Mouse (Mus musculus): ENCODE results near the gene Lrrc63.

The Lrrc63 gene

GRCm38 (mm10) chr14:75136119-75136966, 5.7 kb upstream of the Lrrc63 start:
- DNase-seq = no peak

GRCm38 (mm10) chr14:75131324-75131935, 749 bp upstream of the Lrrc63 start:
- DNase-seq = no peak

GRCm38 (mm10) chr14:75121658-75122057, 9.0 kb downstream of the Lrrc63 start:
- DNase-seq = no peak

GRCm38 (mm10) chr14:75102956-75103355, 27.7 kb downstream of the Lrrc63 start:
- DNase-seq = no peak

- no peak for DNase-seq
Observed at GRCm38 (mm10) chr14:75077946-75078345, 52.7 kb downstream of the Lrrc63 start.

- DNase-seq = no peak
Observed at GRCm38 (mm10) chr14:75075299-75076180, 55.1 kb downstream of the Lrrc63 start.

- DNase-seq = no peak
Observed at GRCm38 (mm10) chr14:75071091-75071490, 59.6 kb downstream of the Lrrc63 start.

- no peak for DNase-seq
Observed at GRCm38 (mm10) chr14:75069356-75069979, 61.2 kb downstream of the Lrrc63 start.

- DNase-seq = no peak
Observed at GRCm38 (mm10) chr14:75068430-75069112, 62.1 kb downstream of the Lrrc63 start.

- DNase-seq = no peak
Observed at GRCm38 (mm10) chr14:75065211-75065610, 65.5 kb downstream of the Lrrc63 start.

GRCm38 (mm10) chr14:75064520-75064919, 66.2 kb downstream of the Lrrc63 start:
- no peak for DNase-seq

GRCm38 (mm10) chr14:75063936-75064335, 66.7 kb downstream of the Lrrc63 start:
- no peak for DNase-seq

- no peak for DNase-seq
Observed at GRCm38 (mm10) chr14:75060562-75060961, 70.1 kb downstream of the Lrrc63 start.

GRCm38 (mm10) chr14:75056861-75057431, 73.7 kb downstream of the Lrrc63 start:
- DNase-seq = no peak

- DNase-seq = no peak
Observed at GRCm38 (mm10) chr14:75054455-75055343, 76.0 kb downstream of the Lrrc63 start.

- no peak for DNase-seq
Observed at GRCm38 (mm10) chr14:75052451-75052850, 78.2 kb downstream of the Lrrc63 start.

- DNase-seq = no peak
Observed at GRCm38 (mm10) chr14:75045184-75045583, 85.5 kb downstream of the Lrrc63 start.

- no peak for DNase-seq
Observed at GRCm38 (mm10) chr14:75035431-75035830, 95.2 kb downstream of the Lrrc63 start.
